Mouse (Mus musculus) B cell, adult 2 months (primary cell): ENCODE data around the gene Ybx2.
"Not testable (repeated sequence)": the region's sequence is repeated elsewhere in the genome, so short reads cannot be mapped to it uniquely, and the experiment has no call there.

Experiments used
- DNase-seq, 2 experiments: peaks; one replicate each; pipeline ENCODE4 v3.0.0; 2022

Gene Ybx2

DNA sequence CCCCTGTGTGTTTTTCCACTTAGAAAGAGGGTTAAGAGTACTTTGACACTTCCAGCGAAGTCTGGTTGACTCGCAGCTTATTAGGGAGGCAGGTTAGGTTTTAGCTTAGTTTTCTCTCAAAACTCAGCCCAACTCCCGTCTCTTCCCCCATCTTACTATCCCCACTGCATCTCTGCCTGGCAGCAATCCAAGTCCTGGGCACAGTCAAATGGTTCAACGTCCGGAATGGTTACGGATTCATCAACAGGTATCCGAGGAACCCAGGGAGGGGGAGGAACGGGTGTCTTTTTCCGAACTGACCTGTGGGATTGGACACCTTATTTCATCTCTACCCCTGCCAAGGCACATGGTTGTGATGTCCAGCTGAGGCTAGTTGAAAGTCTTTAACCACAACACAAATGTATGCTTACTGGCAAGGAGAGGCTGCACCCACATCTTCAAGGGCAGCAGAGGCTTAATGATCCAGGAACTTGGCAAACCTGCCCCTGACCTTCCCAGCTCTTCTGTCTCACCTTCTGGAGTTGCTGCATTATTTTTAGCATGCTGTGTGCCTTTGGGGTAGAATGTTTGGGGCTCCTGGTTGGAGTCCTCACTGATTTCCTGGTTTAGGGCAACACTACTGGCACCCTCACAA, 1.2 kb downstream of the Ybx2 start:
- no peak for DNase-seq

DNA sequence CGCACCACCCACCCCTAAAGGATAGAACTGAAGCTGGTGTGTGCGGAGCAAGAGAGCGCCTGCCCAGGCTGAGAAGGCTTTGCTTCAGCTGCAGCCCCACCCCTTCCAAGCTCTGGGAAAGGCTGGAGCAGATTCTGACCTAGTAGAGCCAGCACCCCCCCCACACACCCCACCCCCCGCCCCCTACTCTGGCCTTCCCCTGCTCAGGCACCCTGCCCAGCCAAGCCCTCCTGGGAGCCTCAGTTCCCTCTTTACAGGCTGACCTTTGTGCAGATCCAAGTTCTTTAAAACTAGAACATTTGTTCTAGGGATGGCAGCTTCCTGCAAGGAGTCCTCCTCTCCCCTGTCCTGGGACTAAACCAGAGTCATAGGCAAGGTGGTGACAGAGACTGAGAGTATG, 1.8 kb downstream of the Ybx2 start:
- DNase-seq = no peak

DNA sequence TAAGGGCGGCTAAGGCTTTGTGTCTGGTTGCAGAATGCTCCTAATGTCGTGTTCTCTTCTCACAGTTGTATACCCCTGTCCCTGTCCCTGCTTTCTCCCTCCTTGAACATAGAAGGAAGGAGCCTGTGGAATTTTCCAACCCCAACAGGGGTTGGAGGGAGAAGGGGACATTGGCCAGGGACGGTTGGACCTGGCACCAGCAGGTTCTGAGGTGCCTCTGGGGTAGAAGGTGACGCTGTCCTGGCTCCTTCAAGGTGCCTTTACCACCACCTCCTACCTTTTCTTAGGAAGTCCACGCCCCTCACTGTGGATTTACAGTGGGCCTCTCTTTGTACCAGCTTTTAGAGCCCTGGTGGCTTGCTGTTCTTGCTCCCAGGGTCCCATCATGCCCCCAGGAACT, 2.2 kb downstream of the Ybx2 start:
- DNase-seq = no peak

DNA sequence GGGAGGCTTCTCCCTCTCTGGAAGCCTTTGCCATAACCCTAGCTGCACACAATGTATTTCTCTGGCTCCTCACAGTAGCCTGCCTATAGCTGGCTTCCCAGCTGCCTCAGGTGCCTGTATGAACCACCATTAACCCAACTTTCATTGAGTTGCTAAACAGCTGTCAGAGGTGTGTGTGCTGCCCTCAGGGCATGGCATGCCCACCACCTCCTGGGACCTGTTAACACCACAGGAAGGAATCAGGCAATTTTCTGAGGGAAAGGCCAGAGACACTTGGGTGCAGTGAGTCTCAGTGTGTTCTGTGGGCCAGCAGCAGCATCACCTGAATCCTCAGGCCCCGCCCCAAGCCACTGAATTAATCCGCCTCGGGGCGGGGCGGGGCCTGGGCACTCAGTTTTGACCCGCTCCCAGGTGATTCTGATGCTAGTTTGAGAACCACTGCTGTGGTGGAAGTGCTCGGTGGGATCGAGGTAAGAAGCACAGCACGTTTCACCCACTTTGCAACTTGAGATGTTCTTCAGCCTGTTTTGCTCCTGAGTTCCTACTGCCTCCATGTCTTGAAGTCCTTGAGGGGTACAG, 2.9 kb downstream of the Ybx2 start:
- no peak for DNase-seq

DNA sequence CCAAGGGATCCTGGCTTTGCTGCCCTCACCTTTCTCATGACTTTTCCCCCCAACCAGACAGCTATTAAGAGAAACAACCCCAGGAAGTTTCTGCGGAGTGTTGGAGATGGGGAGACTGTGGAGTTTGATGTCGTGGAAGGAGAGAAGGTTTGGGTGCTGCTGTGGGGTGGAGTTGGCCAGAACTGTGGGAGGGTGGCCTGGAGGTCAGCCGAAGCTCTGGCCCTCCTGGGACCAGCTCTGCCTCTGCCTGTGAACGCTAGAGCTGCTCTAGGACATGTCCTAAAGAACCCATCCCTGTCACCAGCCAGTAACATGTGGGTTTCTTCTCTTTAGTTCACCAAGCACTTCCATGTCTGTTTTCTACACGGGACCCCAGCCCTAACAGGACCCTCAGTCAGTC, 3.6 kb downstream of the Ybx2 start:
- DNase-seq = no peak

DNA sequence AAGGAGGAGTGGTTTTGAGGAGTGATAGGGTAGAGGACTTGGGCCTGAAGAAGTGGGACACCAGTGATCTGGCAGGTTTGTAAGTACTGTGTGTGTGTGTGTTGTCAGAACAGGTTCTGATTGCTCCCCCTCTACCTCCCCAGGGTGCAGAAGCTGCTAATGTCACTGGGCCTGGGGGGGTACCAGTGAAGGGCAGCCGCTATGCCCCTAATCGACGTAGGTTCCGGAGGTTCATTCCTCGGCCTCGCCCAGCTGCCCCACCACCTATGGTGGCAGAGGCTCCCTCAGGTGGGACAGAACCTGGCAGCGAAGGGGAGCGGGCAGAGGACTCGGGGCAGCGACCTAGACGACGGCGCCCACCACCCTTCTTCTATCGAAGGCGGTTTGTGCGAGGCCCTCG, 4.1 kb downstream of the Ybx2 start:
- DNase-seq = no peak

DNA sequence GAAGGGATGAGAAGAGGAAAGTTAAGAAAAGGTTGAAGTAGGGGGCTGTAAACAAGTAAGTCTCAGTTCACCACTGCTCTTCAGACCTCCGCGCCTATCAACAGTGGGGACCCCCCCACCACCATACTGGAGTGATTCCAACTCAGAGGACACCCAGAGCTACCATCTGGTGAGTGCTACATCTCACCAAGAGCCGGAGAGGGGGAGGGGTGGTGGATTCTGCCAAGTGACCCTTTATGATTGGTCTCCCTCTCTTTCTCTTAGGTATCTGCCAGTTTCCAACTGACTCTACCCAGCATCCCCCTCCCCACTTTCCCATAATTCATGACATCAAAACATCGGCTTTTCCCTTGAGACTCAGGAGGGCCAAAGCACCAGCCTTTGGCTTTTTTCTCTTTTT, 5.4 kb downstream of the Ybx2 start:
- no peak for DNase-seq

DNA sequence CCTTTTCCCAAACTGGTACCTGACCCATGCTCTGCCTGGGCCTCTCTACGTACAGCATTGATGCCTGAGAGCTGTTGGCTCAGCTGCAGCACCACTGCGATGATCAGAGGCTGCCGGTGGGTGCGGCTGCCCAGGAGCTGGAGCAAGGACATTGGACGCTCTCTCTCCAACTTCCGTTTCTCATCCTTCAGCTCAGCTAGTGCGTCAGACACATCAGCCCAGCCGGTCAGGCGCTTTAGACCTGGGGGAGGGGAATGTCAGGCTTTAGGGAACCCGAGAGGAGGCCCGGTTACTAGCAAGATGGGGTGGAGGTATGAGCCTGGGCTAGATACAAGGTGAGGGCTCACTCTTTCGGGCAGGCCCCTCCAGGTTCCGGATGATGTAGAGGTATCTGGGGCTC, 9.6 kb downstream of the Ybx2 start:
- DNase-seq = no peak

DNA sequence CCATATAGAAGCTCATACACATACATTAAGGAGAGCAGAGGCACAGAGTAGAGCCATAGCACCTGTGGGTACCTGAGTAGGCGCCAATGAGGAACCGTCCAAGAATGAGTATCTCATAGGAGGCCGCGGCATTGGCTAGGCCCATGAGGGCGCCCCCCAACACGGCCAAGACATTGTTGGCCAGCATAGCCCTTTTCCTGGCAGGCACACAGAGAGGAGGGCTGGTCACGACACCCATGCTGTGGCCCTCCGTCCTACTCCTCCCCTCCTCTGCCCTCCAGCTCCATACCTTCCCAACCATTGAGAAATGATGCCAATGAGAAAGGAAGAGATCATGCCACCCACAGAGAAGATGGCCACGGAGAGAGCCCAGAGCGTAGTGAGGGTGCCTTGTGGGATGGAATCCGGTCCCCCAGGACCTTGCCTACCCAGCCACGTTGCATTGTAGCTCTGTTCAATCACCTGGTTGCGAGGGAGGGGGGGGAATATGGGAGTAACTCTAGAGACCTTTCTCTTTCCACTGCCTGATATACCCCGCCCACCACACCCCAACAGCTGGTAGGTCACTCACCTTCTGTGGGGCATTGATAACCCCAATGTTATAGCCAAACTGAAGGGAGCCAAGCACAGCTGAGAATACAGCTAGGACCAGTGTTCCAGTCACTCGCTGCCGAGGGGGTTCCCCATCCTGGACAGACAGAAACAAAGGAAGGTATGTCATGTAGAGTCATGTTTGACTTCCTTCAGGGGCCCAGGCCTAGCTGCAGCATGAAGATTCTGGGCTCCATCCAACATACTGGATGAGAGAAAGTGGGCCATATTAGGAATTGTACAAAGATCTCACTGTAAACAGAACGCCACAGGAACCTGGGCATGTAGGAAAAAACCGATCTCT, 10.6 kb downstream of the Ybx2 start:
- DNase-seq = no peak

DNA sequence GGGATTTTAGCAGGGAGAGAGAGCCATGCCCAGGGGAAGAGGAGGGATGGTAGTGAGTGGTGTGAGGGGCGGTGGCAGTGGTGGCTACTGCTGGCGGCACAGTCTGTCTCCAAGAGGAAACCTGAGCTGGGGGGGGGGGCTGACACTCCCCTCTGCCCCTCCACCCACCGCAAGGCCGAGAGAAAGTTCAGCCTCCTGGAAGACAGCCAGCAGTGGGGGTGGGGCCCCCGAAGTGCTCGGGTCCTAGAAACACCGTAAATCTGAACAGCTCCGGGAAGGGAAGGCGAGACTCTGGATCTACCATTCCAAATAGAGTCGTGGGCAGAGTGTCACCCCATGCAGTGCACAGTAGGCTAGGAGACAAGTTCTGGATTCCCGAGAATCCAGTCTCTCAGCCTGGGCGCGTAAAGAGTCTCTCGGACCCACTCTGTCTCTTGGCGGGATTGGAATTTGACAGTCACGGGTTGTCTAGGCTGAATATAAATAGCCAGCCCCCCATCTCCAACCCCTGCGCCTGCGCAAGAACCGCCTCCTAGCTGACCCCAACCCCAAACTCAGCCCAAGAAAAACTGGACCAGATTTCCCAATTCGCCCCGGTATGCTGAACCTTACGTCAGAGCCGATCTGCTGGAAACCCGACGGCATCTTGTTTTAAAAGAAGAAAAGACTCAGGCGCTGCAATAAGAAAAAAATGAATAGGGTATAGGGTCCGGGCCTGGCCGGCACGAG, 11.9 kb downstream of the Ybx2 start:
- DNase-seq = no peak

DNA sequence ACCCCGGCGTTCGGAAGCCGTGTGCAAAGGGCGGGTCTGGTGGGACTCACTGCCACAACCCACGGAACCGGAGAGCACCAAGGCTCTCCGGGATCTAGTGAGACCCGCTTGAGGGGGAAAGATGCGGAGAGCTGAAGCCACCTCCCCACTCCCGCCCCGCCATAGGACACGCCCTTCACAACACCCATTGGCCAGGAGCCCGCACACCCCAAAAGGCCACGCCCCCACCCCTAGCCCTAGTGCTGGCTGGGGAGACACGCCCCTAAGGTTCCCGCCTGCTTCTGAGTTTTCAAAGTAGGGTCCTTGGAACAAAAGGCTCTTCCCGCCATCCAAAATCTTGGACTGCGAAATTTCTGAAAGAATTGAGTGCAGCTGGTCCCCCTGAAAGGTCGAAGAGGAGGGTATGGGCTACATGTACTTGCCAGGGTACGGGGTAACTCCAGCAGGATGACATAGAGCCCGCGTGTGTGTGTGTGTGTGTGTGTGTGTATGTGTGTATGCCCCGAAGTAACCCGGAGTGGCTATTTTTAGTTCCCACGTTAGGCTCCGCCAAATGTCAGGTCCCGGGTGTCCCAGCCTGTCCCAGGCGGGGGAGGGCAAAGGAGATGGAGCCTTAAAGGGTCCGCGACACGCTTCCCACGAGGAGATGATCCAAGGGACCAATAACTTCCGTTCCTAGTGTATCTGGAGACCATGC, 12.6 kb downstream of the Ybx2 start, which contains the start of gene Slc2a4:
Gene Slc2a4, minus strand, starts transcription at position 123 of the 697 bp plus-strand sequence.
- peak; percentile 87 to 90 for DNase-seq

DNA sequence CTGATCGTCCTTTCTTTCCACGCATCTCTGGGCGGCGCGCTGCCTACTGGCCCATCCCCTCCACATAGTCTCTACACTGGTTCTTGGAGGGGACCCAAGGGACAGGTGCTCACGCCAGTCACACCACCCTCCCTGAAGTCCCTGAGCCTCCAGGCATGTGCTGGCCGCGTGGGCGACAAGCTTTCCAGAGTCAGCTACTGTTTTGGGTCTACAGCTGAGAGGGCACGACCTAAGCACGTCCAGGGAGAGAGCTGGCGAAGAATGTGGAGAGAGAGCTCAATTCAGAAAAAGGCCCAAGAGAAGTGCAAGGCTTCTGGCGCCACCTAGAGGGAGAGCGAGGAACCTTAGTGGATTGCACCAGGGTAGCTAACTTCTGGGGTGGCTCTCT, 13.2 kb downstream of the Ybx2 start:
- peak; percentile 92 to 93 for DNase-seq

DNA sequence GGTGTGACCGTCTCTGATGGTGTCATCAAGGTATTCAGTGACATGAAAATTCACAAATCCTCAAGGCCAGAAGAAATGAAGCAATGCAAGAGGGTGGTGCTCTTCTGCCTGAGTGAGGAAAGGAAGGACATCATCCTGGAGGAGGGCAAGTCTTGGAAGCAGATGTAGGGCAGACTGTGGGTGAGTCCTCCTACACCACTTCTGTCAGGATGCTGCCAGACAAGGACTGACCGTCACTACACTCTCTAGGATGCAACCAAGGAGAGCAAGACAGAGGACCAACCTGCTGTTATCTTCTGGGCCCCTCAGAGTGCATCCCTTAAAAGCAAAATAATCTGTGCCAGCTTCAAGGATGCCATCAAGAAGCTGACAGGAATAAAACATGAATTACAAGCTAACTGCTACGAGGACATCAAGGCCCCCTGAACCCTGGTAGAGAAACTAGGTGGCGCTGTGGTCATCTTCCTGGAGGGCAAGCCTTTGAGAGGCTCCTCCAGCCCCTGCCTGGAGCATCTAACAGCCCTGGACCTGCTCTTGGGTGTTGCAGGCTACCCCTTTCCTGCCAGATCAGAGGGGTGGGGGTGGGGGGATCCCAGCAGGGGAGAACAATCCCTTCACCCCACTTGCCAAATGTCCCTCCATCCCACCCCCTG, 15.3 kb downstream of the Ybx2 start:
- DNase-seq = peak; percentile 42 to 44

DNA sequence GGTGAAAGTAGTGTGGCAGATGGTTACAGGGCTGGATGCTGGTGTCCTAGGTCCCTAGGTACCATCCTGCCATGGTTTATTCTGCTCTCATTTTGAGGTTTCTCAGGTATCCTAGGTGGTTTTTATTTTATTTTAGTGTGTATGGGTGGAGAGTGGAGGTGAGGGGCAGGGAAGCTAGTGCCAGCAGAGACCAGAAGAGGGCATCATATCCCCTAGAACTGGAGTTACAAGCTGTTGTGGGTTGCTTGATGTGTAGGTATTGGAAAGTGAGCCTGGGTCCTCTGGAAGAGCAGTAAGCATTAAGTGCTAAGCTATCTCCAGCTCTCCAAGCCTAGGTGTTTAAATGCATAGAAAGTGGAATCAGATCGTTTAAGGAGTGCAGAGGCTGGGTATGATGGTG, 16.7 kb downstream of the Ybx2 start:
- no peak for DNase-seq

DNA sequence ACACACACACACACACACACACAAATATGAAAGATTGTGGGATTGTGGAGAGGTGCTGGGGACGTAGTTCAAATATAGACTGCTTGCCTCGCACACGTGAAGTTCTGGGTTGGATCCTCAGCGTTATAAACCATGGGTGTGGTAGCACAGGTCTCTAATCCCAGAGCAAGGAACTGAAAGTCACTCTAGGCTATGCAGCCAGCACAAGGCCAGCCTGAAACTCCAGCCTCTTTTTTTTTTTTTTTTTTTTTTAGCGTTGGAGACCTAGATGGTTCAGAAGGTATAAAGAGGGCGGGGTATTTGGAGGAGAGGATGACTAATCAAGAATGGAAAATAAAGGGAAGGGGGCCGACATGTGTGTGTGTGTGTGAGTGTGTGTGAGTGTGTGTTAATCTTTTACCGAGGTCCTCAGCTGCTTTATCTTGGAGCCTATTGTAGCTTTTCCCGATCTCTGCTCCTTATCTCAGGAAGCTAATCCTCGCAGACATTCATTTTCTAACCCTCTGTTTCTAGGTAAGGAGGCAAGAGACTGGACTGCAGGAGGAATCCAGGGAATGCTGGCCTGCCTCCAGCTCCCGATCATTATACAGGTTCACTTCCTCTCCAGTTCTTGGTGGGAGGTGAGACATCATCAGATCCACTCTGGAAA, 17.8 kb downstream of the Ybx2 start:
- DNase-seq = no peak

DNA sequence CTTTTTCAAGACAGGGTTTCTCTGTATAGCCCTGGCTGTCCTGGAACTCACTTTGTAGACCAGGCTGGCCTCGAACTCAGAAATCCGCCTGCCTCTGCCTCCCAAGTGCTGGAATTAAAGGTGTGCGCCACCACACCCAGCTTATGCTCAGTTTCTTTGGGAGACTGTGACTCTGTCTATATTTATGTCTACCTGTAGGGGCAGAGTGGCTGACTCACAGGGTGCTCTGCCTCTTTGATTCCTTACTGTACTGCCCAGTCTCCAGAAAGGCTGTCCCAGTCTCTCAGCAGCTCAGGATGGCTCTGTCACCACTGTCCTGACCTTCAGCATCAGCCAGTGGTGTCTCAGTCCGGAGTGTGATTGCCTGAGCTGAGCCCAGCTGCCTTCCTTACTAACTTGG, 20.0 kb downstream of the Ybx2 start:
- DNase-seq = not testable (repeated sequence)

DNA sequence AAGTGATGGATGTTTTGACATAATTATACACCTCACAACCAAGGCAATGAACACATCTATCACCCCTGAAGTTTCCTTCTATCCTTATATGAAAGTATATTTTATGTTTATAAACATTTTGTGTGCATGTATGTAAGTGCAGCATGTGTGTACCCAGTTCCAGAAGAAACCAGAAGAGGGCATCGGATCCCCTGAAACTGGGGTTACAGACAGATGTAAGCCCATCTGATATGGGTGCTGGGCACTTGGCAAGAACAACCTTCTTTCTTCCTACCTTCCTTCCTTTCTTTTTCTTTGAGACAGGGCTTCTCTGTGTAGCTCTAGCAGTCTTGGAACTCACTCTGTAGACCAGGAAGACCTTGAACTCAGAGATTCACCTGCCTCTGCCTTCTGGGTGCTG, 20.6 kb downstream of the Ybx2 start:
- DNase-seq = peak in 1 of 2 experiments; percentile 26

DNA sequence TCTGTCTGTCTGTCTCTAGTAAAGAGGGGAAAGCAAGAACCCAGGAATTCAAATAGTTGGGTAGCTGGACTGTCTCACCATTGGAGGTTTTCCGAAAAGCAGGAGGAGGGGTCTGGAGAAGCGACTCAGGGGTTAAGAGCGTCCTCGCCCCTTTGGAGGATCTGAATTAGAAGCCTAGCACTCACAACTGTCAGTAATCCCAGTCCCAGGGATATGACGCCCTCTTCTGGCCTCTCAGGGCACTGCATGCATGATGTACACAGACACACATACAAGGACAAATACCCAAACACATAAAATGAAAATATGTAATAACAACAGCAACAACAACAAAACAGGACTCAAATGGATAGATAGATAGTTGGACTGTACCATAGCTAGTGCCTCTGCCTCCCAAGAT, 25.0 kb downstream of the Ybx2 start:
- peak; percentile 40 to 51 for DNase-seq

DNA sequence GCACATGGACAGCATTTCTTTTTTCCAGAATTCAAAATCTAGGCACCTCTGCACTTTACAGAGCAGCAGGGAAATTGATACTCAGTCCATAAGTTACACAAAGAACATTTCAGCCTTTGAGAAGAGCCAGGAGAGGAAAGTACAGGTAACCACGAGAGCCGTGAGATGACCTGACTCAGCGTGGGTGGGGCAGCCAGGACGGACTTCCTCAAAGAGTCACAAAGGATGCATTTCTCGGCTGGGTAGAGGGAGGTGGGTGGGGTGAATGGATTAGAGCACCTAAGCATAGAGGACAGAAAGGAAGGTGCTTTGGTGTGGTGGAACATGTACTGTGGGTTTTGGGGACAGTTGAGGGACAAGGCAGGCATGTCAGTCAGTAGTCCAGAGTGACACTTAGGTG, 26.2 kb downstream of the Ybx2 start:
- DNase-seq = peak; percentile 24 to 45

DNA sequence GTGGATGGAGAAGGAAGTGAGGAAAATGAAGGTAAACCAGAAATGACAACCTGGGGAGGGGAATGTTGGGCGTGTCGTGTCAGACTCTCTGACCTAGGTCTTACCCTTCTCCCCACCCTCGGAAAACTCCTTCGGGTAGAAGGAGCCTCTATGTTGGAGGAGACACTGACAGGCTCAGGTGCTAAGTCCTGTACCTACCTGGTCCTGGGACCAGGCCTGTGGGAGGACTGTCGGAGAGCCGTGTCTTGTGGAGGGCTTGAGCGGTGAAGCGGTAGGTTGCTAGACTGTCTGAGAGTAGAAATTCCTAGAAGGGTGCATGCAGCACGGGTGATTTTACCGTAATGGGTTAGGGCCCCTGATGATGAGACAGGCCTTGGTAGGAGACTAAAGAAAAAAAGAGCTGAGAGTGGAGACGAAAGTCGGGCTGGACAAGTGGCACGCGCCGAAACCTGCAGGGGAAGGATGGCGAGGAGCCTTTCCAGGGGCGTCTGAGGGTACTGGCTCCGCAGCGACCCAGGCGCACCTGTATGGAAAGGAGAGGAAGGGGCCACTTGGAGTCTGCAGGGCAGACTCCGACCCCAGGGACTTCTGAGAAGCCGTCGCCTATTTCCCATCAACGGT, 29.2 kb downstream of the Ybx2 start, which contains the start of gene Cldn7:
Gene Cldn7, plus strand, starts transcription at position 130 of the 621 bp plus-strand sequence.
- no peak for DNase-seq
